Mouse (Mus musculus) brain, embryonic 14.5 days (tissue): ENCODE data around the gene Lpp.

Experiments used
- CTCF ChIP-seq: fragments of 200-500 bp; IDR thresholded peaks from 2 replicates; pipeline ENCODE4 v1.5.1; 2012; ENCODE audit warnings: inconsistent platforms, mild to moderate bottlenecking, moderate library complexity, borderline replicate concordance; ENCODE audit not compliant: insufficient read depth, insufficient read length; ENCODE audit errors: extremely low read depth
- POLR2A ChIP-seq: fragments of 200-500 bp; IDR thresholded peaks from 2 replicates; pipeline ENCODE4 v1.6.1; 2012; ENCODE audit warnings: mild to moderate bottlenecking, inconsistent platforms, borderline replicate concordance; ENCODE audit not compliant: poor library complexity, insufficient read depth, insufficient read length, severe bottlenecking; ENCODE audit errors: extremely low read depth

DNA sequence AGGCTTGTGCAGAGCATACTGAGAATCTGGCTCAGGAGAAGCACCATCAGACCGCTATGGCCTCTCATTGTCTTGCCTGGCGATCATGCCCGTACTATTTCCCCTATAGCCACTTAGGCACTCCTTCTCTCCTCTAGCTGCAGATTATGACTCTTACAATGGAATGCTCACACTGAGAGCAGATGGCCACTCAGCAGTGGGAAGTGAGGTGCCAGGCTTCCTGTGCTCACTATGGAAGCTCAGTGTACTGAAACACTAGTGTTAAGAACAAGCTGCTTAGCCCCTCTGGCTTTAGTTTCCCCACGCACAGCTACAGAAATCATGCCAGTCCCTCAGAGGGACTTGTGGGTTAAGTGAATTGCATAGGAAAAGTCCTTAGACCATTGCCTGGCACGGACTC lies 2.7 kb upstream of the Lpp start:
- TF ChIP-seq CTCF (no peak), POLR2A (no peak)
